Mouse (Mus musculus): ENCODE data around the gene Pole2.
"Not testable (repeated sequence)": the region's sequence is repeated elsewhere in the genome, so short reads cannot be mapped to it uniquely, and the experiment has no call there.

The Pole2 gene

GRCm38 (mm10) chr12:69179371-69179770 lies 48.6 kb downstream of the Pole2 start:
- DNase-seq (ENCODE audit: low spot score): no peak

GRCm38 (mm10) chr12:69177526-69177925 lies 50.5 kb downstream of the Pole2 start:
- DNase-seq (ENCODE audit: low spot score): no peak

GRCm38 (mm10) chr12:69175975-69176374 lies 52.0 kb downstream of the Pole2 start:
- DNase-seq (ENCODE audit: low spot score): no peak

- DNase-seq (ENCODE audit: low spot score): no peak
Observed at GRCm38 (mm10) chr12:69171307-69171706, 56.7 kb downstream of the Pole2 start.

GRCm38 (mm10) chr12:69168461-69169106 lies 59.4 kb downstream of the Pole2 start, which contains the start of gene Lrr1:
Lrr1 (plus strand) TSS chr12:69168814.
- DNase-seq (ENCODE audit: low spot score): peak; percentile 90

DNA sequence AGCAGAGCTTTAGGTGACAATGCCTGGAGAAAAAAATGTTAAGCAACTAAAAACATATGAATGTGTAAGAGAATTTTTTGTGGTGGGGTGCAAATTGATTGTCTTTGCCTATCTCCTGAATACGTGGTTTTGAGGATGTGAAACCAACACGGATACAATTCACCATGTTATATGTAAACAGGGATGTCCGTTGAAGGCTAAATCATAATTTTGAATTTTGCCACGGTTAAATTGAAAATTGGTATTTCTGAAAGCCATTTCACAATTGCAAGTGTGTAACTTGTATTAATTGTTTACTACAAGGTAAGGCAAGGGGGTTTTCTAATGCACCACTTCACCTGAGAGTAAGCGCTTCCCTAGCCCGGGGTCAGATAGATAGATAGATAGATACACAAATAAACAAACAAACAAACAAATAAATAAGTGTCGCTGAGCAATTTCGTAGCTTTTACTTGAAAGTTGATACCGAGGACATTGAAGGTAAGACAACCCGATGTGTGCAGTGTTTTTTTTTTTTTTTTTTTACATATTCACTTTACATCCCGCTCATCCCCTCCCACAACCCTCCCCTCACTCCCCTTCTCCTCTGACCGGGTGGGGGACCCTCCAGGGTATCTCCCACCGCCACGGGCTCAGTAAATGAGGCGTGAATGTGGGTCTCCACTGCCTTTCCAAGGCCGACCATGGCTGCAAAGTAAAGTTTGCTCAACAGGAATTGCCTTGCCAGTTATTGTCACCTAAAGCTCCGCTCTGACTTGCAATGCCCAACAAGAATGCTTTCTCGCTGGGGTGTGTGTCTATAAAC lies 60.1 kb downstream of the Pole2 start:
- DNase-seq (ENCODE audit: low spot score): no peak

GRCm38 (mm10) chr12:69166861-69167581 lies 61.0 kb downstream of the Pole2 start:
- DNase-seq (ENCODE audit: low spot score): not testable (repeated sequence)

DNA sequence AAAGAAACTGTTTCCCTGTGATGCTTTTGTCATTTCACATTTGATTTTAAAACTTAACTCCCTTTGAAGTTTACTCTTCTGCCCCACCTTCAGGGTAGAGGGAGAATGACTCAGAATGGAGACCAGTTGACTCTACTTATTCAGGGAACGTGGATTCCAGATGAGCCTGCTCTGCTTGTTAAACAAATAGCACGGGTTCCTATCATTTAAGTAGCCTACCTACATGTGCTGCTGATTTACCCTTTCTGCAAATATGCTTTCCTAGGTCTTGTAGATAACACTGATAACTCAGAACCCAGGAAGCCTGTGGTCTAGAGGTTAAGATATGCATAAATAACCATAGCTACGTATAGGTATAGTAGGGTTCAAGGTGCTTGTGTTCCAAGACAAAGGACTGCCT lies 63.1 kb downstream of the Pole2 start:
- no peak for DNase-seq (ENCODE audit: low spot score)

DNA sequence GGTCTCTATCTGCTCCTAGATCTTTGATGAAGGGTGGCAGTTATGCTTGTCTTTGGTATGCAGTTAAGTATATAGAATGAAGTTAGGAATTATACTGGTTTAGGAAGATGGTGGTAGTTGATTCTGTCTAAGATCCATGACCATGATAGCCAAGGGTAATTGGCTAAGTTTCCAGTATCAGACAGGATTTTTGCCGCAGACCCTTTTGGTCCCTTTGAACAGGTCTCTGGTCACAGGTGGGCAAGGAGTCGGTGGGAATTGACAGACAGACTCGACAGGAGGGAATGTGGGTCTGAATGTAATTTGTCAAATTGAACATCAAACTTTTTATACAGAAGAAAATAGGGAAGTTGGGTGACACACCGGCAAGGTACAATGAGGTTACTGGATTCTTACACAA lies 64.4 kb downstream of the Pole2 start:
- not testable (repeated sequence) for DNase-seq (ENCODE audit: low spot score)

DNA sequence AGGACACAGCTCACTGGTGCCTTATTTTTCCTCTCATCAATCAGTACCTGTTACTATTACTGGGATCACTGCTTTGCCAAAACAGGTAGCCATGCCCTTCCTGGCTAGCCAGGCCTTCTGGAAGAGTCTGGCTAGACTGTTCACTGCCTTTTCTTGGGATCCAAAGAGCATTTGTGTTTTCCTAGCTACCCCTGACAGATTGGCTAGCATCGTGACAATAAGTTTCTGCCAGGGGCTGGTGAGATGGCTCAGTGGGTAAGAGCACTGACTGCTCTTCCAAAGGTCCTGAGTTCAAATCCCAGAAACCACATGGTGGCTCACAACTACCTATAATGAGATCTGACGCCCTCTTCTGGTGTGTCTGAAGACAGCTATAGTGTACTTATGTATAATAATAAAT lies 67.3 kb downstream of the Pole2 start:
- DNase-seq (ENCODE audit: low spot score): not testable (repeated sequence)

DNA sequence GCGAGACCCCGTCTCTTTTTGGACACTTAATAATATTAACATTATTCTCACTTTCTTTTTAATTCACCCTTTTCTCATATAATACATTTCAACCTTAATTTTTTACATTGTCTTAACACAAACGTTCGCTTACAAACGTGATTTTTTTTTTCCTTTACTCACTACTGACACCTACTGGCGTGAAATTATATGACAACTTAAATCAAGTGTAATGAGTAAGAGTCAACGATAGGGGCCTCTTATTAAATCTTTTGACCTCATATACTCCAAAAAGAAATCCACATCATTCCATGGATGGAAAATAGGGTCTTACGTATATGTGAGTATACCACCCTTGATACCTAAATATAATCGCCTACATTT lies 68.4 kb downstream of the Pole2 start:
- no peak for DNase-seq (ENCODE audit: low spot score)

DNA sequence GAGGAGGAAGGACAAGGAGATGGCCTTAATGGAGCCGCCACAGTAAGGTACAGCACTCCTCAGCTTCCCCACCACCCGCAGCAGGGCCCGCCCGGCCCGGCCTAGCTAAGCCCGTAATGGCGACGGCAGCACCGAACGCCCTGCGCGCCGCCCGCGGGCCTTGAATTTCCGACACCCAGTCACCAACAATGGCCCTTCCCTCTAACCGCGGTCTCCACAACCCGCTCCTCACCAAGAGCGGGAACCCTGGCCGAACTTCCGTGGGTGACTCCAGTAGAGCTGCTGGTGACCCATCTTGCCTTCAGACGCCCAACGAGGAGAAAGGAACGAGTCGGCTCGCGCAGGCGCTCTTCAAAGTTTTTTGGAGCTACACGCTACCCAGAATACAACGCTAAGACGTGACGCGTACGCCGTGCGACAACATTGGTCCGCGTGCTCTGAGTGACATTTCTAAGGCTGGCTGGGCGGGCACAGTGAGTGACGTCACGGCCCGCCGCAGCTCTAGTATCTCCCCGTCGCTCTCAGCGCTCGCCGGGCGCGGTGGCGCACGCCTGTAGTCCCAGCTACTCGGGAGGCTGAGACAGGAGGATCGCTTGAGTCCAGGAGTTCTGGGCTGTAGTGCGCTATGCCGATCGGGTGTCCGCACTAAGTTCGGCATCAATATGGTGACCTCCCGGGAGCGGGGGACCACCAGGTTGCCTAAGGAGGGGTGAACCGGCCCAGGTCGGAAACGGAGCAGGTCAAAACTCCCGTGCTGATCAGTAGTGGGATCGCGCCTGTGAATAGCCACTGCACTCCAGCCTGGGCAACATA lies 69.0 kb downstream of the Pole2 start, which contains the start of gene Rps29:
Gene Rps29, minus strand, starts transcription at position 422 of the 813 bp plus-strand sequence.
- peak; percentile 96 for DNase-seq (ENCODE audit: low spot score)

DNA sequence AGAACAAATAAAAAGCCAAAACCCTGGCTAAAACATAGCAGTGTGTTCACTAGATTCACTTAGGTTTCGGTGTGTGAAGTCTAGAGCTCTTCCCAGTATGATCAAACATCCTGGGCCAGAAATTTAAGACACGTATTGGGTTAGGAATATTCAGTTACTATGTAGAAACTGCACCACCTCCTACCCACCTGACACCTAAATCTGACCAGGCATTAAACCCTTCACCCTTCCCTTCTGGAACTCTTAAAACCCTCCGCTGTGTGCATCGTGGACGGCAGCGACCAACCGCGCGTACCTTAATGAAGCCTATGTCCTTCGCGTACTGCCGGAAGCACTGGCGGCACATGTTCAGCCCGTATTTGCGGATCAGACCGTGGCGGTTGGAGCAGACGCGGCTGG lies 69.6 kb downstream of the Pole2 start:
- no peak for DNase-seq (ENCODE audit: low spot score)

DNA sequence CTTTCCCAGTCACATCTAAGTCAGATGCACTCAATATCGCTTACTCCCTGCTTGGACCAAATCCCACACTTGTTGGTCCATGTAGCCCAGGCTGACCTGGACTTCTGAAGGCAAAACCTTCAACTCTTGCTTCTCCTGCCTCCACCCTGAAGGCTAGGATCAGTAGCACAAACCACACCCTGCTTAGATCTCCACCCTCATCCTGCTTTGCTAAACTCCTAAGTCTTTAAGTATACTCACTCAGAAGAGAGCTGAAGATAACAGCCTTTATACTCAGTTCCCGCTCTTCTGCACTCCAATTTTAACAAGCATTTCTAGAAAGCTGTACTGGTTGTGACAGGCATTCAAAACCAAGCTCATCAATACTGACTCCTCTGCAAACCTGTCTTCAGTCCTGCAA lies 70.9 kb downstream of the Pole2 start:
- DNase-seq (ENCODE audit: low spot score): no peak

GRCm38 (mm10) chr12:69156436-69156835 lies 71.6 kb downstream of the Pole2 start:
- DNase-seq (ENCODE audit: low spot score): no peak

DNA sequence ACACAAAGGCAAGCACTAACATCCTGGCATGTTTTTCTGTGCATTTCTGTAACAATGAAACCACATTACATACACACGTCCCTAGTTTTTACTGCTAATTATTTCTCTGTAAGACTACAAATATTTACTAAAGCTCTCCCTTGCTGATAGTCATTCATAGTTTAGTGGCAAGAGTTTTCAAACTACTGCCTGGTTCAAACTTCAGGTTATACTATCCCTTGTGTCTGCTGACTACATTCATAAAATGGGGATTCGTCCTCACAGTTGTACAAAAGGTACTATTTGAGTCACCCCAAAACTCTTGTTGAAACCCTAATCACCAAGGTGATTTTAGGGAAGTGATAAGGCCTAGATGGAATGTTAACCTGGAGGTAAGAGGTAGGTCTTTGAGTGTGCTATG lies 72.1 kb downstream of the Pole2 start:
- no peak for DNase-seq (ENCODE audit: low spot score)

Data from testis, postnatal 10 days (tissue).